Mouse (Mus musculus): ENCODE data around the gene Pdlim7.
A peak's percentile ranks its signal among the peaks of the same experiment; 100 is the strongest.

Gene Pdlim7

DNA sequence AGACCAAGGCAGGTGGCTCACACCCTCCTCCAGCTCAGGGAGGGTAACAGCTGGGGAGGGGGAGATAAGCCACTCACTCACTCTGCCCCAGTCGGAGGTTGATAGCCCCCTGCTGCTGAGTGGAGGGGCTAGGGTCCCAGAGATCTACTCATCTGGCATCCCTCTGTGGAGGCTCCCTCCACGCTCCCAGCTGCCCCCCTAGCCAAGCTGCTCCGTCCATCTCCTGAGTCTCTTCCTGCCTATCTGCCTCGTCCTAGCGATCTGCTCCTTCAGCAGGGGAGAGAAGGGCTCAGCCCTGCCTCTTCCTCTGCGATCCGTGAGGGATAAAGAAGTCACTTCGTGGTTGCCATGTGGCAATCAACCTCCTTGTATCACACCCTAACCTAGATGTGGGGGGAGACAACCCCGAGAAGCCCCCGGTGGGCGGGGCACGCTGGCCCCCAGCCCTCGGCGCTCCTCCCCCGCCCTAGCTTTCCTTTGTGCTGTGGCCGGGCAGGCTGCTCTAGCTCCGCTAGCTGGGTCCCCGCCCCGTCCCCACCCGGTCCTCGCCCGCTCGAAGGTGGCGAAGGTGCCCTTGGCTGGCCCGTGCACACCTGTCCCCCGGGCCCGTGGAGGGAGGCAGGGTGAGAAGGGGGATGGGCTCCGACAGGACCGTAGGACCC is 26.4 kb downstream of the Pdlim7 start:
- DNase-seq (ENCODE audit: low read depth, low spot score): no peak

DNA sequence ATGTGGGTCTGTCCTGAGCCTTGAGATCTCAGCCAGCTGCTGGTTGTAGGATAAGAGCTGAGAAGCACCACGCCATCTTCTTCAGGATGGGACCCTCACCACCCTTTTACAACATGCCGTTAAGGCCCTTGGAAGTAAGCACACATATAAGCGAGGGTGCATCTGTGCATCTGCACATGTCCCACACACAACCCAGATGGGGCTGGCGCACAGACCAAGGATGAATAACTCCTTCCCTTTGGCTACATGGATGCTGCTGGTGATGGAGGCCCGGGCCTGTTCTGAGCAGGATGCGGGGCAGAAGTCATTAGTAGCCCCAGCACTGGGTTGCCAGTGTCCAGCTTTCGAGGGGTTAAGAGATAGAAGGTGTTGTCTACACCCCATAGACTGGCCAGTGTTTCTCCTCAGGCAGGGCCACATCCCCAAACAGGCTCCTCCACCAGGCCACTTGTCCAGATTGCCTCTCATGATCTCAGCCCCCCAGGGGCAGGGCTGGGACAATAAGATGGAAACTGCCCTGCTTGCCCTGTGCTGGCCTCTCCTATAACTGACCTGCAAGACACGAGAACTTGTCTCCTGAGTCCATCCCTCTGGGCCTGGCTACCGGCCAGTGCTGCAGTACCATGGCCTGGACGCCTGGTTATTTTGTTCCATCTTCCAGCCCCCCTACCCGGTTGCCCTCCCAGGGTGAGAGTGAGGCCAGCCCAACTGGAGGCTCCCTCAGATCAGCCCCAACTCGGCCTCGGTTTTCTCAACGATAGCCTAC is 27.3 kb downstream of the Pdlim7 start:
- no peak for DNase-seq (ENCODE audit: low read depth, low spot score)

DNA sequence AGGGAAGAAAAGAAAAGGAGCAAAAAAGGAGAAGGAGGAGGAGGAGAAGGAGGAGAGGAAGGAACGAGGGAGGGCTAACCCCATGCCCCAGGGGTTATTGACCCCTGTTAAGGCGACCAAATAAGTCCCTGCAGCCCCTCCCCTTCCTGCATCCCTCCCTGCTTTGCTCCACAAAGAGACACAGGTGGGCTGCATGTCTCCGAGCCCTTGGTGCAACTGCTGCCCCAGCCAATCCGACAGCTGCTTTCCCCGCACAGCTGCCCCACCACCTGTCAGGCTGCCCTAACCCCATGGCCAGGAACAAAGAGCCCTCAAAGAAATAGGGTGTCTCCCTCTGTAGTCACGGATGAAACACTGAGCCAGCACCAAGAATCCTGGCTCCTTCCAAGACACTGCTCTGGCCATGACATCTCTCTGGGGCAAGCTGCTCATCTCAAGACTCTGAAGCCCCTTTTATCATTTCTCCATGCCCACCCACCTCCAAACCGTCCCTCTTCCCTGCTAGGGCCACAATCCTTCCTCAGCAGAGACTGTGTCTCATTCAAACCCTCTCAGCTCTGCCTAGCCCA is 28.9 kb downstream of the Pdlim7 start:
- DNase-seq (ENCODE audit: low read depth, low spot score): no peak

DNA sequence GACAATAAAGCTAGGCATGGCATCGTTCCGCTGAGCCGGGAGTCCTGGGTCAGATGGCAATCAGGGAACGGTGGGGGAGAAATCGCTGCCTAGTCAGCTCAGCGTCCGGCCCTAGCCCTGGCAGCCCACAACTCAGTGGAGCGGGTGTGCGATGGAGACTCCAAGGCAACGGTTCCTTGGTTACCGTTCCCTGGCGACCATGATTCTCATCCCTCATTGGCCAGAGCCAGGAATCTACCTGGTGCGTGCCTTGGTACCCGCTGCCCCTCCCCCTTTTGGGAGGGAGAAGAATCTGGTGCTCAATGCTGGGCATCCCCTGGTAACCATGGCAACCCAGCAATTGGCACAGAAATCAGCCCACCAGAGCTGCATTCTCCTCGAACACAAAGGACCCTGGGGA is 29.9 kb downstream of the Pdlim7 start:
- DNase-seq (ENCODE audit: low read depth, low spot score): peak; percentile 91

DNA sequence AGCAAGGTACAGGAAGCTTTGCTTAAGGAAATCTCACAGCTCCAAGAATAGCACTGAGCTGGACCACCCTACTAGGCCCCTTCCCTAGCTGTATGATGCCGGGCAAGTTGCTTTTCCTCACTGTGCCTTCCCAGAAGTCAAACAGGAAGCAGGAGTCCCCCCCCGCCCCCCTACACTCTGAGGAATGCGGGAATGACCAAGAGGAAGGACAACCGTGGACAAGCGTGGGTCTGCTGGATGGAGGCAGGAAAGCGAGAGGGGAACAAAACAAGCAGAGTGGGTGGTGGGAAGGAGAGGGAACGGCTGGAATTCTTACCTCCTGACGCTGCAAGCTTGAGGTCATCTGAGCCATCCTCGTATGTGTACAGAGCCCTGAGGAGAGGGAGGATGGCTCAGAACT is 30.4 kb downstream of the Pdlim7 start:
- no peak for DNase-seq (ENCODE audit: low read depth, low spot score)

DNA sequence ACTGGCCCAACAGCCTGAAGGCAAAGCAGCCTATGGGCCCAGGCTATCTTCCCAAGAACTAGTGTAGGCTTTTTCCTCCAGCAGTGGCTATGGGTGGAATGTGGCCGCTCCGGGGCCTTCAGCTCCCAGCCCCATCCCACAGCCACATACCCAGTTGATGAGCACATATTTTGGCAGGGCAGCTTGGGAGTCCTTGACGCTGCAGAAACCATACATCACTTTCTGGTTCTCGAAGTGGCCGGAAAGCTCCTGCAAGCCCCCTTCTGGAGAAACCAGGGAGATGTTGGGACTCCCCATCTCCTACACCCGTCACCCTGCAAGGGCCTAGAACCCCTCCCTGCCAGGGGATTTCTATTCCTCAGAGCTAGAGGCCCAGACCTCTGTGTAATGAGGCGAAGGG is 30.9 kb downstream of the Pdlim7 start:
- no peak for DNase-seq (ENCODE audit: low read depth, low spot score)

DNA sequence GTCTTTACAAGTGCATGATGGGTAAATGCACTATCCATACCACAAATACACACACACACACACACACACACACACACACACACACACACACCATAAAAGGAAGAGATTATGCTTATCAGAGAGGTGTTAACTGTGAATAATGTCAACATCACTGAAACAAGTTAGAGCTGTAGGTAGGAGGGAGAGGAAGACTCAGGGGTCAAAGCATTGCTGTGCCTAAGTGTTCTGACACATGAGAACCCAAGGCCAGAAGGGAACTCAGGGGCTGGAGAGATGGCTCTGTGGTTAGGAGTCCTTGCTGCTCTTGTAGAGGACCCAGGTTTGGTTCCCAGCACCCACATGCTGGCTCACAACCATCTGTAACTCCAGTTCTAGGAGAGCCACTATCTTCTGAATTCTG is 33.5 kb downstream of the Pdlim7 start:
- no peak for DNase-seq (ENCODE audit: low read depth, low spot score)

DNA sequence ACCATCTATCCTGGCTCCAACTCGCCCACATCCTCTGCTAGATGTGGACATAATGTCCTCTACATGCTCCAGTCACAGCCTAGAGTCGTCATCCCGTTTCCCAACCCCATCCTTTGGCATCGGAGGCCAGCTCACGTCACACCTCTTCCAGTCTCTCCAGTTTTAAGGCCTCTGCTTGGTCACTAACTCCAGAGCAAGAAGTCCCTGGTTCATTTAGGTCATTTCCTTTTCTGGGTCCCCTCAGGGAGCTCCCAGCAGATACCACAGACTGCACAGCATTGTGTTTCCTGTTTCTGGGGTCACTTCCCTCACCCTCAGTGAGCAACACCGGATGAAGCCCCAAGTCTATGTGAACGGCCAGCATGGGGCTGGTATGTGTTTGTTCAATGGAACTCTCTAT is 34.5 kb downstream of the Pdlim7 start:
- no peak for DNase-seq (ENCODE audit: low read depth, low spot score)

DNA sequence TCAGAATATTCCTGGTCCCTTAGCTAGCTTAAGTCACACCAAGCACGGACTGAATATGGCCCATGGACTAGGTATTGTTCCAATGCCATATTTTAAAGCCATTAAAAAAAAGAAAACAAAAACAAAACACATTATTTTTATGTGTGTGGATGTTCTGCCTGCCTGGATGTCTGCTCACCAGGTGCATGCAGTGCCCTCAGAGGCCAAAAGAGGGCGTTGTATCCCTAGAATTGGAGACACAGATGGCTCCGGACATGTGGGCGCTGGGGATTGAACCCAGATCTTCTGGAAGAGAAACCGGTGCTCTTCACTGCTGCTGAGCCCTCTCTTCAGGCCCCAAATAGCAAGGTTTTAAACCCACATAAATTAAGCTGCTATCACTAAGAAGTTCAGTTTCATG is 35.4 kb downstream of the Pdlim7 start:
- DNase-seq (ENCODE audit: low read depth, low spot score): no peak

DNA sequence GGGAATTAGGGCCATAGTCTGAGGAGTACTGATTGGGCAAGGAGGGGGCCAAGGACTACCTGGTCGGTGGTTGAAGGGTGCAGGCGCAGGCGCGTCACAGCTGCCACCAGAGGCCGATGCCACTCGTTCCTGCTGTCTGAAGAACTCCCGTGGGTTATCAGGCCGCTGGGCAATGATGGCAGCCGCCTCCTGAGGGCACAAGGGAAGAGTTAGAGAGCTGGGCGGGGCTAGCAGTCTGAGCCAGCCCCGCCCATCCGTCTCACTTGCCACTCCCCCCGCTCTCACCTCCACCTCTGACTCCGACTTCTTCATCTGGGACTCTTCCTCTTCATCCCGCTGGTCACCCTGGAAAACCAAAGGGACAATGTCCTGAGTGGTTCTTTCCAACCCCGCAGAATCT is 36.0 kb downstream of the Pdlim7 start:
- no peak for DNase-seq (ENCODE audit: low read depth, low spot score)

DNA sequence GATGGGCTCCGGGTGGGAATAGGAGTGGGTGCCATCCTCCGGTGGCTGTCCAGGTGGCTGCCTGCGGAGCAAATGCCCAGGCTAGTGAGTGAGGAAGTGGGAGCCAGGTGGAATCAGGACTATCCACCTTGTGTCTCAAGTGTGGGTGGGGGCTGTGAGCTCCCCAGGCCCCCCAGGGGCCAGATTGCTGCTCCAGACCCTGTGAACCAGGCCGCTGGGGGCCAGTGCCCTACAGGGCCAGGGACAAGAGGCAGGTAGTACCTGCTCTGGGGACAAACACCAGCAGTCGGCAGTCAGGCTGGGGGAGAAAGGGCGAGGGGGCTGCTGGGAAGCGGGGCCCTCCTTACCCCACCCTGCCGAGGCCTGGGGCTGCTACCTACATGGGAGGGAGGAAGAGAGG is 37.2 kb downstream of the Pdlim7 start:
- no peak for DNase-seq (ENCODE audit: low read depth, low spot score)

DNA sequence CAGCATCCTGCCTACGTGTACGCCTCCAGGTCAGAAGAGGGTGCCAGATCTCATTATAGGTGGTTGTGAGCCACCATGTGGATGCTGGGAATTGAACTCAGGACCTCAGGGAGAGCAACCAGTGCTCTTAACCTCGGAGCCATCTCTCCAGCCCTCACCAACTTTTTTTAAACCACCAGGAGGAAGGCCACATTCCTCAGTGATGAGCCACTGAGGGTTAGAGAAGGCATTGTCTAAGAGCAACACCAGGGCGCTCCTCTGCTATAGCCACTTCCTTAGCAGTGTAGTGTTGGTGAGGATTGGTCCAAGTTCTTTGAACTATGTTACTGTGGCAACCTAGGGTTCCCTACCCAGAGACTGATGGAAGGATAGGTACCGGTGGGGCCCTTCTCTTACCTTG is 37.7 kb downstream of the Pdlim7 start:
- DNase-seq (ENCODE audit: low read depth, low spot score): no peak

DNA sequence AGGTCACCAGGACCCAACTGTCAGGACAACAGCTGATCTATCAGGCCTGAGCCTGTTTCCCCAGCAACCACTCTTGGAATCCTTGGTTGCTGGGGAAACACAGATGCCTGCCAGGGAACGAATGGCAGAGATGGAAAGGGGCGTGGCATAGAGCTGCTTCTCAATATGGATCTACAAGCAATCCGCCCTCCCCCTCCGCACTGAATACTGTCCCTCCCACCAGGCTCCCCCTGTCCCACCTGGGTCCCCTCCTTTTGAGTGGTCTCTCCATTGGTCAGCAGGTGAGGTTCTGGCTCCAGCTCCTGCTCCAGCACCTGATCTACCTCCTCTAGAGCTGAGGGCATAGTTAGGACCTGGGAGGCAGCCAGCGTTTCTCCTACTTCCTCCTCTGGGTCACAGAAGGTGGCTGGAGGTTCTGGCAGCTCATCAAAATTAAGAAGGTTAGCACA is 38.8 kb downstream of the Pdlim7 start:
- no peak for DNase-seq (ENCODE audit: low read depth, low spot score)

DNA sequence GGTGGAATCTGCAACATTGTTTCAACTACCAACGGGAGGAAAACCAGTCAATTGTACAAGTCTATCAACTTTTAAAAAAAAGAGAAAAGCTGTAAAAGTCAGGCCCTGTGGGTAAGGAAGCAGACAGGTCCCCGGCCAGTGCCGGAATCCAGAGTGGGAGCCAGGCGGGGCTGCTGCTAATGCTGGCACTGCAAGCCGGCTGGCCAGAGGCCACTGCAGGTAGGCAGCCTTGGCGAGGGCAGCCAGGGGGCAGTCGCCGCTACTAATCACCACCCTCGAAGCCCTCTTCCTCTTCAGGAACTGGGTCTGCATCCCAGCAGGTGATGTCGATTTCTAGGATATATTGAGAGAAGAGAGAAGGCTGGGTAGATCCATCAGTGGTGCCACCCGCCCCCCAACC is 39.5 kb downstream of the Pdlim7 start:
- no peak for DNase-seq (ENCODE audit: low read depth, low spot score)

DNA sequence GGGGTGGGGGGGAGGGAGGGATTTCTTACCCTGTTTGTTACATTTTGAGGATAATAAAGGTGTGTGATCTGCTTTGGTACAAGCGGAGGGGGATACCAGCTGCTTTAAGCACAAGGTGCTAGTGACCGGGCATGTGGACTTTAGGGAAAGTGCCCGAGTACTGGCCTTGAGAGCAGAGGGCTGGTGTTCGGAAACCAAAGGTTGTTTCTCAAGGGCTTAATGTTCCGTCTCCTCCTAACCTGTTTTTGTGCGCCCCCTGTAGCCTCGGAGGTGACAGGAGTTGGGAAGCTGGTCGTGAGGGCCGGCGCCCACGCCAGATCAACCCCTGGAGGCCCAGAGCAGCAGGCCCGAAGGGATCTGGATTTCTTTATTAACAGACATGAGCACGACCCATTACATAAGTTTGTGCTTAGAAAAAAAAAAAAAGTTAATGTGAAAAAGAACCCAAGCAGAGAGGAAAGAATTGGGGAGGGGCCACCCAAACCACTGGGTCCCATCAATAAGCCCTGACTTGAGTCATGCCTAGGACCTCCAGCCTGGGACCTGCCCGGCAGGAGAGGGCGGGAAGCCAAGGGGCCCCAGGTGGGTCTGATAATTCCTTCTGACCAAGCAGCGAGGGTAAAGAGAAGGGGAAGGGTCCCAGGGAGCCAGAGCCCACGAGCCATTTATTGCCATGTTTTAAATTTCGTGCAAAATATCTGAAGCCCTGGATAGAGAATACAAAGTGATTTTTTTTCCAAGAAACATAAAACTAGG is 40.2 kb downstream of the Pdlim7 start:
- DNase-seq (ENCODE audit: low read depth, low spot score): no peak

DNA sequence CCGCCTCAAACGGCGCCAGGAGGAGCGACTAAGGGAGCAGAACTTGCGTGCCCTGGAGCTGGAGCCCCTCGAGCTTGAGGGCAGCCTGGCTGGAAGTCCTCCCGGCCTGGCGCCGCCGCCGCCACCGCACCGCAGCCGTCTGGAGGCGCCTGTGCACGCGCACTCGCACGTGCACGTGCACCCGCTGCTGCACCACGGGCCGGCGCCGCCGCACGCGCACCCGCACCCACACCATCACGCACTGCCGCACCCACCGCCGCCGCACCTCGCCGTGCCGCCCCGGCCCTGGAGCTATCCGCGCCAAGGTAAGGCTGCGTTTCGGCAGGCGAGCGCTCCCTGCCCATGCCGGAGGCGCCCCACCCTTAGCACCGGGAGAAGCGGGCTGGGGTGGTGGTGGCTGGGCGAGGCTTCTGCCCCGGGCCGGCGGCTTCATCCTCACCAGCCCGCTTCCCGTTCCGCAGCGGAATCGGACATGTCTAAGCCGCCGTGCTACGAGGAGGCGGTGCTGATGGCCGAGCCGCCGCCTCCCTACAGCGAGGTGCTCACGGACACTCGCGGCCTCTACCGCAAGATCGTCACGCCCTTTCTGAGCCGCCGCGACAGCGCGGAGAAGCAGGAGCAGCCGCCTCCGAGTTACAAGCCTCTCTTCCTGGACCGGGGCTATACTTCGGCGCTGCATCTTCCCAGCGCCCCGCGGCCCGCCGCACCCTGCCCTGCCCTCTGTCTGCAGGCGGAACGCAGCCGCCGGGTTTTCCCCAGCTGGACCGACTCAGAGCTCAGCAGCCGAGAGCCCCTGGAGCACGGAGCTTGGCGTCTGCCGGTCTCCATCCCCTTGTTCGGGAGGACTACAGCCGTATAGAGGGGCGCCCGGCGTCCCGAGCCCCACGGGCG is 41.1 kb downstream of the Pdlim7 start:
- no peak for DNase-seq (ENCODE audit: low read depth, low spot score)

DNA sequence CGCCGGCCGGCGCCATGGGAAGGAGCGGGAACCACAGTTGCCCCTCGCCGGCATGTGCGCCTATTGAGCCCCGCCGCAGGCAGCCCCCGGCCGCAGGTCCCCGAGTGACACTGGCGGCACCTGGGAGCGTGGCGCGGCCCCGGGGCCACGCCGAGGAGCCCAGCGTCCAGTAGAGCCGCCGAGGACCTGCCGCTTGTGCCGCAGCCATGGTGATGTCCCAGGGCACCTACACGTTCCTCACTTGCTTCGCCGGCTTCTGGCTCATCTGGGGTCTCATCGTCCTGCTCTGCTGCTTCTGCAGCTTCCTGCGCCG is 41.7 kb downstream of the Pdlim7 start:
- DNase-seq (ENCODE audit: low read depth, low spot score): no peak

DNA sequence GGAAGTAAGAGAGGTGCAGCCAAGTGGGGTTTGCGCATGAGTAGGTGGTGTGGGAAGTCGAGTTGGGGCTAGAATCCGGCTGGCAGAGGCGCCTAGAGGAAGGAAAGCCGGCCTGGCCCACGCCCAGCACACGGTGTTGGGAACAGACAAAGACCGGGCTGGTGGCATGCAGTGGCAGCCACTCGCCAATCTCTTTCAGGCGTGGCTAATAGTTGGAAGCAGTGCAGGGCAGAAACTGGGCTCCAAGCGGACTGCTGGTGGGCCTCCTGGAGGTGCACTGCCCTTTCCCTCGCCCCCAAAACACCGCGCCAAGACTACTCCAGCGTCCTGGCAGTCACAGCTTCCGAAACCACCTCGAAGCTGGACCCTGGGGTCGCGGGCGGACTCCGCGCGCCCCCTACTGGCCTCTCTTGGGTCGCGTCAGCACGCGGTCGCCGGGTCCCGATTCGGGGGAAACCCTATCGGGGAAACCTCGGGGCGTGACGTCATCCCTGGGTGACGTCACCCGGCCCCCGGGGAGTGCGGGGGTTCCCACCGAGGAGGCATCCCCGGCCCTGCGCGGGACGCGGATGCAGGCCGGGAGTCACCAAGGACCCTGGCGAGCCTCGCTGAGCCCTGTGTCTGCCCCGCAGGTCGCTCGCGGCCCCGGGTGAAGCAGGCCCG is 42.2 kb downstream of the Pdlim7 start:
- DNase-seq (ENCODE audit: low read depth, low spot score): no peak

DNA sequence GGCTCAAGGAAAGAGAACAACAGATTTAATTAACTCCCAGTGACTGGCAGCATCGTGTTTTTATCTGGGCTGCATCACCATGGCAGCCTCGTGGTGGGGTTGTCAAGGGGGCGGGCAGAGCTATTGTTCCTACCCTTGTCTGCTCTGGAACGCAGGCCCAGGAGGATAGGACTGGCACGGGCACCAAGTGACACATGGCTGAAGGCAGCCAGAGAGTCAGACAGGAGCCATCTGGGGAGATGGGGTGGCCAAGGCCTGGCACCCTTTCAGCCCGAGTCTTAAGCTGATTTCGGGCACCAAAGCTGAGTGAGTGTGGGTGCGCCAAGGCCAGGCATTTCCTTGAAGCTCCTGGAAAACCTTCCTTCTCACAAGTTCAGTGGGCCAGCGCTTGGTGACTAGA is 43.1 kb downstream of the Pdlim7 start:
- DNase-seq (ENCODE audit: low read depth, low spot score): no peak

DNA sequence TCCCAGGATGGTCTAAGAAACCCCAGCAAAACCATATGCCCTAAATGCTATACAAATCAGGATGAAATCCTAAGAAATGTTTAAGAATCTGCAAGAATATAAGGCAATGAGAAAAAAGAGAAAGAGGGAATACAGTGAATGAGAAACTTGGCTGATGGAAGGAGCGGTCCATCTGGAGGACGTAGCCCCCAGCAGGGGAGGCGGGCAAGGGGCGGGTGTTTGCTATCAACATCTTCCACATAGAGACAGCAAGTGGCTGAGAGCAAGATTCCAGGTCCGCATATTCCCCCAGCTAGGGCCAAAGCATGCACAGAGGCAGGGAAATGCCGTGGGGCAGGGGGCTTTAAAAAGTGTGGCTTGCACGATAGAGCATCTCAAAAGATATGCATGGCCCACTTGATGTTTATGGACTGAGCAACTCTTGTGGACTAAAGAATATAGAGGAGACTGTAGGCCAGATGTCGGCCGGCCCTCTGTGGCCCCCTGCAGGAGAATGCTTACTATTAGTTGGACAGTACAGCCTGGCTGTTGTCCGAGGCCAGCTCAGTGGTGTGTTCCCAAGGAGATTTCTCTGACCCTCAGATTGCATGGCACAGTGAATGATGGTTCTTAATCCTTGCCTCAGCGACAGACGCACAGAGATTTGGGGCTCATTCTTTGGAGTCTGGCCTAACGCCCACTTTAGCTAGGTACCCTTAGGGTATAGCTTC is 44.5 kb downstream of the Pdlim7 start:
- DNase-seq (ENCODE audit: low read depth, low spot score): no peak

Measured in brain, embryonic 18.5 days (tissue).